Mouse (Mus musculus) cortical plate, adult 2 months (tissue): ENCODE results near the gene Tbc1d9. TPM values are rescaled to one million over a fixed set of nuclear protein-coding genes. Genes with fewer than 3 reads are reported as not detected.
A peak's percentile ranks its signal among the peaks of the same experiment; 100 is the strongest.

Experiments used
- H3K27ac ChIP-seq: fragments of 200-500 bp; 2 replicates; pipeline ENCODE4 v1.5.1; 2012; ENCODE audit warnings: low read length, control low read depth, inconsistent platforms; ENCODE audit not compliant: insufficient read depth
- H3K4me1 ChIP-seq: fragments of 200-500 bp; 2 replicates; pipeline ENCODE4 v1.6.1; 2011; ENCODE audit warnings: low read length; ENCODE audit not compliant: control insufficient read depth, insufficient read depth
- H3K4me3 ChIP-seq: fragments of 200-500 bp; 2 replicates; pipeline ENCODE4 v1.5.1; 2011; ENCODE audit warnings: mild to moderate bottlenecking, low read length, control low read depth; ENCODE audit not compliant: insufficient read depth
- CTCF ChIP-seq: fragments of 200-500 bp; IDR thresholded peaks from 2 replicates; pipeline ENCODE4 v1.5.1; 2011; ENCODE audit warnings: mild to moderate bottlenecking, control low read depth, low read length; ENCODE audit not compliant: insufficient read depth; ENCODE audit errors: extremely low read depth
- POLR2A ChIP-seq: fragments of 200-500 bp; IDR thresholded peaks from 2 replicates; pipeline ENCODE4 v1.6.1; 2011; ENCODE audit warnings: mild to moderate bottlenecking, low read length, control low read depth; ENCODE audit not compliant: insufficient read depth; ENCODE audit errors: extremely low read depth
- polyA plus RNA-seq: library from polyadenylated mRNA; depleted of rRNA; stranded (reverse); fragments of >200 nt; gene quantifications from 2 replicates; pipeline ENCODE4 v1.2.3, GENCODE M21; 2012

The Tbc1d9 gene
- polyA plus RNA-seq, 1 experiment: 49.2 TPM

- TF ChIP-seq POLR2A (no peak), CTCF (no peak)
- Histone ChIP-seq H3K27ac (no peak overlapping the region), H3K4me3 (no peak overlapping the region), H3K4me1 (no peaks in the 10 kb centered on the region)
Measured at GRCm38 (mm10) chr8:83155110-83155509, 10.0 kb upstream of the Tbc1d9 start.

GRCm38 (mm10) chr8:83158971-83159370 is 6.2 kb upstream of the Tbc1d9 start:
- Histone ChIP-seq H3K4me3 (no peak overlapping the region), H3K4me1 (no peaks in the 10 kb centered on the region), H3K27ac (no peak overlapping the region)
- TF ChIP-seq POLR2A (no peak), CTCF (no peak)

- no peak overlapping the region for H3K4me3 ChIP-seq
- H3K4me1 ChIP-seq: peaks cover 1% of the 10 kb centered on the region; the same call in 1 of the 2 replicates
- H3K27ac ChIP-seq: no peak overlapping the region
- no peak for TF ChIP-seq POLR2A
- no peak for TF ChIP-seq CTCF
Measured at GRCm38 (mm10) chr8:83159615-83160014, 5.5 kb upstream of the Tbc1d9 start.

- Histone ChIP-seq H3K27ac (no peak overlapping the region), H3K4me1 (peaks cover 1% of the 10 kb centered on the region; the same call in 1 of the 2 replicates), H3K4me3 (no peak overlapping the region)
- TF ChIP-seq CTCF (no peak), POLR2A (no peak)
Measured at GRCm38 (mm10) chr8:83160613-83161012, 4.5 kb upstream of the Tbc1d9 start.

- peak within 1 kb of the TSS; percentile 62 for H3K4me3 ChIP-seq
- no peak for TF ChIP-seq CTCF
- peak; percentile 30; the same call in 1 of the 2 replicates for TF ChIP-seq POLR2A
- peak within 1 kb of the TSS; percentile 96 for H3K27ac ChIP-seq
- peaks cover 4% of the 10 kb centered on the region; the same call in 1 of the 2 replicates for H3K4me1 ChIP-seq
Measured at GRCm38 (mm10) chr8:83165931-83166867, 1.0 kb downstream of the Tbc1d9 start, which contains the start of gene Gm10645. TSS of gene Gm10645 (minus strand) at chr8:83166170.

- peaks cover 4% of the 10 kb centered on the region; the same call in 1 of the 2 replicates for H3K4me1 ChIP-seq
- peak overlapping the region; percentile 62; the same call in 1 of the 2 replicates for H3K4me3 ChIP-seq
- no peak overlapping the region for H3K27ac ChIP-seq
- TF ChIP-seq CTCF (no peak), POLR2A (no peak)
Measured at GRCm38 (mm10) chr8:83167932-83168331, 2.8 kb downstream of the Tbc1d9 start.

- peaks cover 4% of the 10 kb centered on the region; the same call in 1 of the 2 replicates for H3K4me1 ChIP-seq
- H3K4me3 ChIP-seq: no peak overlapping the region
- H3K27ac ChIP-seq: no peak overlapping the region
- TF ChIP-seq POLR2A (no peak), CTCF (no peak)
Measured at GRCm38 (mm10) chr8:83169127-83169526, 4.0 kb downstream of the Tbc1d9 start.

GRCm38 (mm10) chr8:83169709-83170108 is 4.6 kb downstream of the Tbc1d9 start:
- TF ChIP-seq POLR2A (no peak), CTCF (peak; percentile 33)
- peaks cover 3% of the 10 kb centered on the region; the same call in 1 of the 2 replicates for H3K4me1 ChIP-seq
- H3K27ac ChIP-seq: no peak overlapping the region
- H3K4me3 ChIP-seq: no peak overlapping the region

GRCm38 (mm10) chr8:83170894-83171293 is 5.7 kb downstream of the Tbc1d9 start:
- Histone ChIP-seq H3K4me3 (no peak overlapping the region), H3K4me1 (peaks cover 5% of the 10 kb centered on the region)
- no peak for TF ChIP-seq POLR2A
- no peak for TF ChIP-seq CTCF

GRCm38 (mm10) chr8:83175680-83176079 is 10.5 kb downstream of the Tbc1d9 start:
- H3K4me3 ChIP-seq: peak overlapping the region; percentile 24; the same call in 1 of the 2 replicates
- peaks cover 6% of the 10 kb centered on the region for H3K4me1 ChIP-seq
- H3K27ac ChIP-seq: no peak overlapping the region
- TF ChIP-seq CTCF: no peak
- TF ChIP-seq POLR2A: peak; percentile 34; the same call in 1 of the 2 replicates

More at GRCm38 (mm10) chr8:83170894-83171293, 5.7 kb downstream of the Tbc1d9 start:
- H3K27ac ChIP-seq: no peak overlapping the region
